Mouse (Mus musculus) E14TG2a.4 (cell line): ENCODE results near the gene Arhgef6.

Experiments used
- CTCF ChIP-seq: conservative IDR thresholded peaks from 2 replicates; pipeline ENCODE4 v1.5.1; 2014; ENCODE audit warnings: low read length
- NANOG ChIP-seq: IDR thresholded peaks from 2 replicates; pipeline ENCODE4 v1.6.1; 2014; ENCODE audit warnings: borderline replicate concordance, low read length, mixed read lengths
- POU5F1 ChIP-seq: IDR thresholded peaks from 2 replicates; pipeline ENCODE4 v1.6.1; 2014; ENCODE audit warnings: low read length, borderline replicate concordance

DNA sequence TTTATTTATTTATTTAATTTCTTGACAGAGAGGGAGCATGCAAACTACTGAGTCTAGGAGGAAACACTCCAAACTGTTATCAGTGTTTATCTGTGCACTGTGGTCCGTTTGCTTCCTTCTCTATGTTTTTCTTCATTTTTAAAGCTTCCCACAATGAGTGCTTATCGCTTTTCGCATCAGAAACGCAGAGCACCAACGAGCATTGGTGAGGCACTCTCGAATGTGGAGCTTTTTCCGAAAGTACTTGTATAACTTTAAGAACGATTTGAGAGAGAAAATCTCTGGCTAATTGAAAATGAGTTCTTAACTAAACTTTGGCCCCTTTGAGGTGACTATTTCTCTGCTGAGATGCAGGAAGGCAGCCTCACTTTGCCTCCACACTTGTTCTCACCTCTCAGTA, 151.2 kb downstream of the Arhgef6 start:
- no peak for TF ChIP-seq CTCF
- no peak for TF ChIP-seq NANOG
- no peak for TF ChIP-seq POU5F1
